Mouse (Mus musculus) cerebellum, adult 2 months (tissue): ENCODE data around the gene Ltf.

Experiments used
- CTCF ChIP-seq: fragments of 200-500 bp; IDR thresholded peaks from 2 replicates; pipeline ENCODE4 v1.5.1; 2011; ENCODE audit warnings: low read depth, mild to moderate bottlenecking, control low read depth, low read length, moderate library complexity, borderline replicate concordance; ENCODE audit not compliant: insufficient read depth
- POLR2A ChIP-seq: fragments of 200-500 bp; IDR thresholded peaks from 2 replicates; pipeline ENCODE4 v1.6.1; 2011; ENCODE audit warnings: low read length, control low read depth, borderline replicate concordance; ENCODE audit not compliant: insufficient read depth

GRCm38 (mm10) chr9:110999856-111000255 lies 19.2 kb upstream of the Ltf start:
- no peak for TF ChIP-seq CTCF
- no peak for TF ChIP-seq POLR2A
